Mouse (Mus musculus): ENCODE measurements around the gene Nphp4. TPM values are rescaled to one million over a fixed set of nuclear protein-coding genes. Genes with fewer than 3 reads are reported as not detected.

Gene Nphp4
- polyA plus RNA-seq, 1 experiment from 2014 or later = 4.9 TPM

- Histone ChIP-seq H3K36me3 (replicated peaks) (no peaks in the 10 kb centered on the region), H3K4me3 (no peak overlapping the region)
- WGBS = 84% methylated on average over 10 of the region's 10 CpGs
Measured at GRCm38 (mm10) chr4:152488046-152488445, 11.5 kb downstream of the Nphp4 start.

GRCm38 (mm10) chr4:152490311-152490710, 13.8 kb downstream of the Nphp4 start:
- DNase-seq (ENCODE audit: low spot score) = no peak
- Histone ChIP-seq H3K4me1 (no peaks in the 10 kb centered on the region), H3K27me3 (replicated peaks; ENCODE audit: low read depth, poor library complexity, severe bottlenecking) (no peaks in the 10 kb centered on the region), H3K9me3 (no peaks in the 10 kb centered on the region), H3K27ac (replicated peaks) (no peak overlapping the region), H3K36me3 (replicated peaks) (no peaks in the 10 kb centered on the region), H3K4me3 (no peak overlapping the region)
- WGBS = 89% methylated on average over 14 of the region's 14 CpGs

More at GRCm38 (mm10) chr4:152488046-152488445, 11.5 kb downstream of the Nphp4 start:
- no peak for DNase-seq (ENCODE audit: low spot score)
- no peak overlapping the region for H3K27ac ChIP-seq (replicated peaks)
- no peaks in the 10 kb centered on the region for H3K27me3 ChIP-seq (replicated peaks; ENCODE audit: low read depth, poor library complexity, severe bottlenecking)
- H3K9me3 ChIP-seq = no peaks in the 10 kb centered on the region
- peaks cover 11% of the 10 kb centered on the region for H3K4me1 ChIP-seq

- 52% methylated on average over 15 of the region's 15 CpGs for WGBS
- H3K27me3 ChIP-seq (replicated peaks; ENCODE audit: low read depth, poor library complexity, severe bottlenecking) = no peaks in the 10 kb centered on the region
- H3K9me3 ChIP-seq = no peaks in the 10 kb centered on the region
Measured at GRCm38 (mm10) chr4:152491250-152491899, 14.9 kb downstream of the Nphp4 start.

GRCm38 (mm10) chr4:152494360-152494879, 17.9 kb downstream of the Nphp4 start:
- H3K27me3 ChIP-seq (replicated peaks; ENCODE audit: low read depth, poor library complexity, severe bottlenecking) = no peaks in the 10 kb centered on the region
- 58% methylated on average over 20 of the region's 20 CpGs for WGBS
- H3K4me3 ChIP-seq = no peak overlapping the region

More at GRCm38 (mm10) chr4:152491250-152491899, 14.9 kb downstream of the Nphp4 start:
- Histone ChIP-seq H3K4me3 (no peak overlapping the region), H3K36me3 (replicated peaks) (no peaks in the 10 kb centered on the region), H3K27ac (replicated peaks) (no peak overlapping the region), H3K4me1 (peaks cover 1% of the 10 kb centered on the region; the same call in 1 of the 2 replicates)
- peak; percentile 77 for DNase-seq (ENCODE audit: low spot score)

GRCm38 (mm10) chr4:152512221-152512925, 35.9 kb downstream of the Nphp4 start:
- peaks cover 19% of the 10 kb centered on the region for H3K4me1 ChIP-seq
- 56% methylated on average over 18 of the region's 18 CpGs for WGBS
- DNase-seq (ENCODE audit: low spot score) = peak; percentile 50
- H3K36me3 ChIP-seq (replicated peaks) = peaks cover 23% of the 10 kb centered on the region
- no peak overlapping the region for H3K4me3 ChIP-seq
- no peaks in the 10 kb centered on the region for H3K27me3 ChIP-seq (replicated peaks; ENCODE audit: low read depth, poor library complexity, severe bottlenecking)
- no peaks in the 10 kb centered on the region; the same call in 1 of the 2 replicates for H3K9me3 ChIP-seq
- H3K27ac ChIP-seq (replicated peaks) = peak overlapping the region; percentile 48

More at GRCm38 (mm10) chr4:152494360-152494879, 17.9 kb downstream of the Nphp4 start:
- Histone ChIP-seq H3K9me3 (0 out of 2 replicates have a peak, but pooled peaks cover 6% of the 10 kb centered on the region), H3K27ac (replicated peaks) (no peak overlapping the region), H3K36me3 (replicated peaks) (peaks cover 17% of the 10 kb centered on the region), H3K4me1 (peaks cover 3% of the 10 kb centered on the region; the same call in 1 of the 2 replicates)
- DNase-seq (ENCODE audit: low spot score) = no peak

GRCm38 (mm10) chr4:152514884-152515283, 38.4 kb downstream of the Nphp4 start:
- DNase-seq (ENCODE audit: low spot score) = no peak
- WGBS = 75% methylated on average over 7 of the region's 7 CpGs
- Histone ChIP-seq H3K4me3 (no peak overlapping the region), H3K4me1 (peaks cover 19% of the 10 kb centered on the region), H3K27ac (replicated peaks) (no peak overlapping the region), H3K27me3 (replicated peaks; ENCODE audit: low read depth, poor library complexity, severe bottlenecking) (no peaks in the 10 kb centered on the region), H3K9me3 (no peaks in the 10 kb centered on the region), H3K36me3 (replicated peaks) (peaks cover 9% of the 10 kb centered on the region)

GRCm38 (mm10) chr4:152519106-152519505, 42.6 kb downstream of the Nphp4 start:
- H3K27ac ChIP-seq (replicated peaks) = no peak overlapping the region
- 0 out of 2 replicates have a peak, but pooled peaks cover 3% of the 10 kb centered on the region for H3K36me3 ChIP-seq (replicated peaks)
- 88% methylated on average over 10 of the region's 10 CpGs for WGBS
- no peak overlapping the region for H3K4me3 ChIP-seq
- no peaks in the 10 kb centered on the region for H3K9me3 ChIP-seq
- H3K4me1 ChIP-seq = no peaks in the 10 kb centered on the region
- no peak for DNase-seq (ENCODE audit: low spot score)
- H3K27me3 ChIP-seq (replicated peaks; ENCODE audit: low read depth, poor library complexity, severe bottlenecking) = no peaks in the 10 kb centered on the region

- Histone ChIP-seq H3K4me1 (no peaks in the 10 kb centered on the region), H3K27ac (replicated peaks) (no peak overlapping the region), H3K4me3 (no peak overlapping the region), H3K9me3 (no peaks in the 10 kb centered on the region), H3K36me3 (replicated peaks) (0 out of 2 replicates have a peak, but pooled peaks cover 8% of the 10 kb centered on the region), H3K27me3 (replicated peaks; ENCODE audit: low read depth, poor library complexity, severe bottlenecking) (no peaks in the 10 kb centered on the region)
- WGBS = 37% methylated on average over 6 of the region's 6 CpGs
- peak; percentile 69 for DNase-seq (ENCODE audit: low spot score)
Measured at GRCm38 (mm10) chr4:152520083-152520482, 43.6 kb downstream of the Nphp4 start.

GRCm38 (mm10) chr4:152532872-152533271, 56.4 kb downstream of the Nphp4 start:
- H3K27me3 ChIP-seq (replicated peaks; ENCODE audit: low read depth, poor library complexity, severe bottlenecking) = no peaks in the 10 kb centered on the region
- H3K4me1 ChIP-seq = peaks cover 59% of the 10 kb centered on the region
- no peak overlapping the region for H3K27ac ChIP-seq (replicated peaks)
- H3K9me3 ChIP-seq = no peaks in the 10 kb centered on the region
- peak; percentile 33 for DNase-seq (ENCODE audit: low spot score)
- no peak overlapping the region for H3K4me3 ChIP-seq
- 66% methylated on average over 9 of the region's 9 CpGs for WGBS
- H3K36me3 ChIP-seq (replicated peaks) = no peaks in the 10 kb centered on the region

GRCm38 (mm10) chr4:152539756-152540155, 63.2 kb downstream of the Nphp4 start:
- Histone ChIP-seq H3K27ac (replicated peaks) (no peak overlapping the region), H3K36me3 (replicated peaks) (peaks cover 14% of the 10 kb centered on the region), H3K4me1 (peaks cover 50% of the 10 kb centered on the region), H3K9me3 (peaks cover 5% of the 10 kb centered on the region; the same call in 1 of the 2 replicates), H3K4me3 (no peak overlapping the region), H3K27me3 (replicated peaks; ENCODE audit: low read depth, poor library complexity, severe bottlenecking) (no peaks in the 10 kb centered on the region; the same call in 1 of the 2 replicates)
- WGBS = 89% methylated on average over 12 of the region's 12 CpGs
- no peak for DNase-seq (ENCODE audit: low spot score)

GRCm38 (mm10) chr4:152541172-152541571, 64.7 kb downstream of the Nphp4 start:
- peaks cover 37% of the 10 kb centered on the region for H3K4me1 ChIP-seq
- H3K27me3 ChIP-seq (replicated peaks; ENCODE audit: low read depth, poor library complexity, severe bottlenecking) = no peaks in the 10 kb centered on the region; the same call in 1 of the 2 replicates
- H3K9me3 ChIP-seq = peaks cover 5% of the 10 kb centered on the region; the same call in 1 of the 2 replicates
- WGBS = 20% methylated on average over 9 of the region's 9 CpGs
- DNase-seq (ENCODE audit: low spot score) = peak; percentile 65
- peak overlapping the region; percentile 31; the same call in 1 of the 2 replicates for H3K27ac ChIP-seq (replicated peaks)
- peaks cover 17% of the 10 kb centered on the region for H3K36me3 ChIP-seq (replicated peaks)
- no peak overlapping the region for H3K4me3 ChIP-seq

GRCm38 (mm10) chr4:152542447-152542846, 65.9 kb downstream of the Nphp4 start:
- Histone ChIP-seq H3K27ac (replicated peaks) (no peak overlapping the region), H3K27me3 (replicated peaks; ENCODE audit: low read depth, poor library complexity, severe bottlenecking) (peaks cover 5% of the 10 kb centered on the region), H3K36me3 (replicated peaks) (peaks cover 17% of the 10 kb centered on the region), H3K4me1 (peaks cover 35% of the 10 kb centered on the region), H3K9me3 (peaks cover 5% of the 10 kb centered on the region; the same call in 1 of the 2 replicates), H3K4me3 (no peak overlapping the region)
- WGBS = 93% methylated on average over 11 of the region's 11 CpGs
- DNase-seq (ENCODE audit: low spot score) = no peak
